Mouse (Mus musculus): Measurements from ENCODE around the gene Sept4.

DNA sequence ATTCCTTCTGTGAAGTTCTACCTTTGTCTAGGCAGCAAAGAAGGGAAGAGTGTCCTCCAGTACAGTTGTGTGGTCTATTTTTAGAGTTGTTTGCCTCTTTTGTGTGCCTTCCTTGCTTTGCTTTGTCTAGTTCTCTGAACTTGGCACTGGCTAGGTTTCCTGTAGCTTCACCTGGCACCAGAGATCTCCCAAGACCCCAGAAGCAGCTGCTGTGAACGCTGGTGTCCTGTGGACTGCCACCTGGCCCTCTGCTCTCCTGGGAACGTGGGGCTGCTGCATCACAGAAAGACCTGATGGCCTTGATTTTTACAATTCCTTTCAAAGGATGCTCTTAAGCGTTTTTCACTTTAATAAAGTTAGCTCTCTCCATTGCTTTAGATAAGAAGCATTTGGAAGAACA, 25.8 kb upstream of the Sept4 start:
- TF ChIP-seq POLR2A (IDR thresholded peaks at IDR 0.05; ENCODE audit: borderline replicate concordance, insufficient read depth, low read length) (no peak), CTCF (IDR thresholded peaks at IDR 0.05; ENCODE audit: borderline replicate concordance, insufficient read depth, low read depth, low read length) (no peak)
